Mouse (Mus musculus) Patski (cell line): ENCODE measurements around the gene Crb3. TPM values are rescaled to one million over a fixed set of nuclear protein-coding genes. Genes with fewer than 3 reads are reported as not detected.
A peak's percentile ranks its signal among the peaks of the same experiment; 100 is the strongest.

ENCODE experiments used
- ATAC-seq: fragments of 100-300 bp; one replicate; pipeline ENCODE4 v1.8.0; 2021
- CTCF ChIA-PET: fragments of 350-600 bp; sonication (Branson Sonifier 250); formaldehyde crosslinking; loops from one replicate; lab custom pipeline; 2022; ENCODE audit warnings: inconsistent platforms; lab: Charles Lee
- POLR2A ChIA-PET: fragments of 350-600 bp; sonication (Branson Sonifier 250); formaldehyde crosslinking; loops from one replicate; lab custom pipeline; 2022; ENCODE audit warnings: antibody characterized with exemption, inconsistent platforms; lab: Charles Lee
- DNase-seq: peaks from one replicate; pipeline ENCODE4 v3.0.0-alpha.2; 2011; ENCODE audit warnings: low read depth, low spot score
- H3K27me3 ChIP-seq: fragments of 371-371 bp; one replicate; pipeline ENCODE4 v1.5.1; 2021
- CTCF ChIP-seq: fragments of 100-300 bp; IDR thresholded peaks from one replicate; pipeline ENCODE4 v1.5.1; 2021
- in situ Hi-C: fragments of 300-500 bp; cut with MboI; formaldehyde crosslinking; loops from 3 replicates; pipeline ENCODE4 v1.11.1; 2018; ENCODE audit warnings: low pct_unique_long_range_greater_than_20kb, mixed read lengths
- polyA plus RNA-seq: library from polyadenylated mRNA; unstranded; gene quantifications from one replicate; pipeline ENCODE4 v1.2.3, GENCODE M21; 2021

The Crb3 gene
- polyA plus RNA-seq, 1 experiment from 2014 or later: 31.4 TPM

GRCm38 (mm10) chr17:57082481-57082880, 23.6 kb downstream of the Crb3 start:
- CTCF ChIA-PET: no interaction called here
- no peak for ATAC-seq

GRCm38 (mm10) chr17:57085970-57086757, 27.3 kb downstream of the Crb3 start:
- ATAC-seq (no peak), DNase-seq (no peak)
- peaks cover 16% of the 10 kb centered on the region for H3K27me3 ChIP-seq
- in situ Hi-C loops: no loop called here
- ChIA-PET CTCF (no interaction called here), POLR2A (no interaction called here)
- TF ChIP-seq CTCF: no peak

More at GRCm38 (mm10) chr17:57082481-57082880, 23.6 kb downstream of the Crb3 start:
- in situ Hi-C loops: no loop called here
- DNase-seq: no peak
- no peak for TF ChIP-seq CTCF
- H3K27me3 ChIP-seq: peaks cover under 1% of the 10 kb centered on the region
- POLR2A ChIA-PET: no interaction called here

GRCm38 (mm10) chr17:57087049-57087832, 28.3 kb downstream of the Crb3 start, which contains the start of gene Tubb4a:
Gene Tubb4a, minus strand, starts transcription at chr17:57087782.
- no peak for TF ChIP-seq CTCF
- CTCF ChIA-PET: no interaction called here
- DNase-seq (no peak), ATAC-seq (no peak)
- POLR2A ChIA-PET: no interaction called here
- peaks cover 16% of the 10 kb centered on the region for H3K27me3 ChIP-seq
- in situ Hi-C loops: no loop called here

GRCm38 (mm10) chr17:57094222-57094621, 35.3 kb downstream of the Crb3 start:
- ATAC-seq (no peak), DNase-seq (no peak)
- in situ Hi-C loops: loop anchor here (10.0 kb wide), 1 partner anchor 241 kb away; no protein-coding TSS in a partner anchor
- POLR2A ChIA-PET: no interaction called here
- TF ChIP-seq CTCF: no peak
- H3K27me3 ChIP-seq: peaks cover 3% of the 10 kb centered on the region
- CTCF ChIA-PET: no interaction called here

- ChIA-PET POLR2A (no interaction called here), CTCF (interaction anchor here (0.7 to 1.6 kb wide), 3 partner anchors 12 to 175 kb away, joined by 3 to 7 read pairs (median 5); no protein-coding TSS in a partner anchor)
- DNase-seq: no peak
- TF ChIP-seq CTCF: no peak
- H3K27me3 ChIP-seq: no peaks in the 10 kb centered on the region
- ATAC-seq: peak; percentile 71
- in situ Hi-C loops: loop anchor here (5.0 to 10.0 kb wide), 3 partner anchors 71 to 239 kb away; partner anchors contain the start of gene Alkbh7
Observed at GRCm38 (mm10) chr17:57095855-57096622, 37.1 kb downstream of the Crb3 start.

- TF ChIP-seq CTCF: peak; percentile 98
- H3K27me3 ChIP-seq: no peaks in the 10 kb centered on the region
- ATAC-seq: peak; percentile 86
- ChIA-PET POLR2A (no interaction called here), CTCF (interaction anchor here (0.8 to 1.6 kb wide), 2 partner anchors 70 to 238 kb away, joined by 3 to 7 read pairs; no protein-coding TSS in a partner anchor)
- in situ Hi-C loops: loop anchor here (5.0 to 10.0 kb wide), 3 partner anchors 71 to 238 kb away; partner anchors contain the start of gene Alkbh7
- DNase-seq: no peak
Observed at GRCm38 (mm10) chr17:57096623-57096920, 37.7 kb downstream of the Crb3 start.

GRCm38 (mm10) chr17:57098321-57098720, 39.4 kb downstream of the Crb3 start:
- ChIA-PET CTCF (no interaction called here), POLR2A (no interaction called here)
- DNase-seq (no peak), ATAC-seq (no peak)
- in situ Hi-C loops: loop anchor here (5.0 to 10.0 kb wide), 3 partner anchors 69 to 236 kb away; partner anchors contain the start of gene Alkbh7
- H3K27me3 ChIP-seq: no peaks in the 10 kb centered on the region
- TF ChIP-seq CTCF: no peak

- no peak for ATAC-seq
- ChIA-PET POLR2A (no interaction called here), CTCF (interaction anchor here (3.4 kb wide), 1 partner anchor 235 kb away, joined by 11 read pairs; no protein-coding TSS in a partner anchor)
- TF ChIP-seq CTCF: no peak
- H3K27me3 ChIP-seq: no peaks in the 10 kb centered on the region
- DNase-seq: no peak
- in situ Hi-C loops: loop anchor here (5.0 to 10.0 kb wide), 3 partner anchors 68 to 235 kb away; partner anchors contain the start of gene Alkbh7
Observed at GRCm38 (mm10) chr17:57099629-57100325, 40.9 kb downstream of the Crb3 start.

- ChIA-PET CTCF (interaction anchor here (3.4 kb wide), 1 partner anchor 233 kb away, joined by 11 read pairs; no protein-coding TSS in a partner anchor), POLR2A (no interaction called here)
- in situ Hi-C loops: no loop called here
- no peaks in the 10 kb centered on the region for H3K27me3 ChIP-seq
- TF ChIP-seq CTCF: no peak
- ATAC-seq (no peak), DNase-seq (no peak)
Observed at GRCm38 (mm10) chr17:57102276-57102675, 43.4 kb downstream of the Crb3 start.
